Mouse (Mus musculus) lung, postnatal 0 days (tissue): ENCODE results near the gene Foxk2. TPM values are rescaled to one million over a fixed set of nuclear protein-coding genes. Genes with fewer than 3 reads are reported as not detected.
A peak's percentile ranks its signal among the peaks of the same experiment; 100 is the strongest.

Source experiments
- ATAC-seq: fragments of 200-750 bp; cut with Nextera tagmentation; 2 replicates; pipeline ENCODE4 v1.8.0; 2017; ENCODE audit warnings: moderate library complexity
- DNase-seq: peaks from one replicate; pipeline ENCODE4 v3.0.0-alpha.2; 2016; ENCODE audit warnings: low spot score
- H3K27ac ChIP-seq: fragments of 300-500 bp; sonication (generic); 2 replicates; pipeline ENCODE4 v1.5.1; 2014; ENCODE audit warnings: antibody characterized with exemption, mild to moderate bottlenecking, low read length, mixed read lengths
- H3K27me3 ChIP-seq: fragments of 300-500 bp; sonication (generic); replicated peaks from 2 replicates; pipeline ENCODE4 v1.6.1; 2014; ENCODE audit warnings: low read length, mixed read lengths; ENCODE audit not compliant: insufficient read depth
- H3K36me3 ChIP-seq: fragments of 300-500 bp; sonication (generic); 2 replicates; pipeline ENCODE4 v1.6.1; 2014; ENCODE audit warnings: low read length, mixed read lengths; ENCODE audit not compliant: insufficient read depth
- H3K4me1 ChIP-seq: fragments of 300-500 bp; sonication (generic); 2 replicates; pipeline ENCODE4 v1.6.1; 2014; ENCODE audit warnings: antibody characterized with exemption, low read depth, low read length, mixed read lengths; ENCODE audit not compliant: insufficient read depth
- H3K4me2 ChIP-seq: fragments of 300-500 bp; sonication (generic); replicated peaks from 2 replicates; pipeline ENCODE4 v1.6.1; 2014; ENCODE audit warnings: low read depth, mild to moderate bottlenecking, low read length, moderate library complexity, mixed read lengths
- H3K4me3 ChIP-seq: fragments of 300-500 bp; sonication (generic); 2 replicates; pipeline ENCODE4 v1.5.1; 2014; ENCODE audit warnings: low read depth, low read length
- H3K9ac ChIP-seq: fragments of 300-500 bp; sonication (generic); replicated peaks from 2 replicates; pipeline ENCODE4 v1.6.1; 2014; ENCODE audit warnings: low read depth, mild to moderate bottlenecking
- H3K9me3 ChIP-seq: fragments of 300-500 bp; sonication (generic); 2 replicates; pipeline ENCODE4 v1.6.1; 2016; ENCODE audit warnings: low read length, mixed read lengths
- CTCF ChIP-seq: IDR thresholded peaks from 2 replicates; pipeline ENCODE4 v1.5.1; 2016; ENCODE audit warnings: antibody characterized with exemption, mild to moderate bottlenecking
- EP300 ChIP-seq: IDR thresholded peaks from 2 replicates; pipeline ENCODE4 v1.6.1; 2016; ENCODE audit warnings: antibody characterized with exemption, mild to moderate bottlenecking, control low read depth
- WGBS: fragments of 180-500 bp; shearing (Covaris S2); extraction: QIAGEN DNeasy Blood & Tissue Kit; methylation state at CpG from one replicate; pipeline ENCODE4 v1.1.7; 2014; 5-methylcytosine and 5-hydroxymethylcytosine counted together
- polyA plus RNA-seq: library from polyadenylated mRNA; unstranded; fragments of >200 nt; fragmentation: Nextera tagmentation; extraction: Ambion mirVana; gene quantifications from 2 replicates; pipeline ENCODE4 v1.2.1, GENCODE M21; 2015

Gene Foxk2
- polyA plus RNA-seq, 1 experiment from 2014 or later, result 4.0 TPM

DNA sequence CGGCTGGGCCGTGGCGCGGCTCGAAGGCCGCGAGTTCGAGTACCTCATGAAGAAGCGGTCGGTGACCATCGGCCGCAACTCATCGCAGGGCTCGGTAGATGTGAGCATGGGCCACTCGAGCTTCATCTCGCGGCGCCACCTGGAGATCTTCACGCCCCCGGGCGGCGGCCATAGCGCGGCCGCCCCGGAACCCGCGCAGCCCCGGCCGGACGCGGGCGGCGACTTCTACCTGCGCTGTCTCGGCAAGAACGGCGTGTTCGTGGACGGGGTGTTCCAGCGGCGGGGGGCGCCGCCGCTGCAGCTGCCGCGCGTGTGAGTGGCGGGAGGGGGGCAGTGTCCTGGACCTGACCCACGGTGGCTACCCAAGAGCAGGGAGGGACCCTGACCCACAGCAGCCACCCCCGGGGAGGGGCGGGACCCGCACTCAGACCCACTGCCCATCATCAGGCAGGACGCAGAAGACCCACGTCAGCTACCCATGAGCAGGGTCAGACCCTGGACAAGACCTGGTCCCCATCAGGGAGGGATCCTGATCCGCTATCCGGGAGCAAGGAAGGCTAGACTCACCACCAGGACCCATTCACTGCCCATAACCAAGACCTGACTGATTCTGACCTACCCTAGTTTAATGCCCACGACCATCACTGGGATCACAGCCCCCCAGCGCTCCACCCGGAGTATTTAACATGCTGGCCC is 569 bp downstream of the Foxk2 start:
- H3K36me3 ChIP-seq, result peaks cover 2% of the 10 kb centered on the region; the same call in 1 of the 2 replicates
- peak overlapping the region; percentile 94 for H3K4me3 ChIP-seq
- H3K9ac ChIP-seq, result peak overlapping the region; percentile 90
- no peaks in the 10 kb centered on the region for H3K9me3 ChIP-seq
- no peaks in the 10 kb centered on the region for H3K27me3 ChIP-seq
- TF ChIP-seq EP300, result no peak
- peak; percentile 3; the same call in 1 of the 2 replicates for TF ChIP-seq CTCF
- H3K27ac ChIP-seq, result peak overlapping the region; percentile 88
- peaks cover 7% of the 10 kb centered on the region; the same call in 1 of the 2 replicates for H3K4me1 ChIP-seq
- WGBS, result under 1% methylated on average over 30 of the region's 60 CpGs
- ATAC-seq (peak; percentile 32), DNase-seq (peak; percentile 39)
- H3K4me2 ChIP-seq, result peak overlapping the region; percentile 93

GRCm38 (mm10) chr11:121261074-121261473 is 1.3 kb downstream of the Foxk2 start:
- no peak overlapping the region for H3K27ac ChIP-seq
- 37% methylated on average over 2 of the region's 2 CpGs for WGBS
- H3K4me3 ChIP-seq, result peak overlapping the region; percentile 94
- no peaks in the 10 kb centered on the region for H3K27me3 ChIP-seq
- H3K4me1 ChIP-seq, result peaks cover 7% of the 10 kb centered on the region; the same call in 1 of the 2 replicates
- peak overlapping the region; percentile 90 for H3K9ac ChIP-seq
- TF ChIP-seq CTCF (no peak), EP300 (no peak)
- H3K36me3 ChIP-seq, result no peaks in the 10 kb centered on the region
- no peaks in the 10 kb centered on the region for H3K9me3 ChIP-seq
- peak overlapping the region; percentile 93 for H3K4me2 ChIP-seq
- ATAC-seq (no peak), DNase-seq (no peak)

- 84% methylated on average over 8 of the region's 8 CpGs for WGBS
- TF ChIP-seq CTCF (no peak), EP300 (no peak)
- Histone ChIP-seq H3K4me1 (no peaks in the 10 kb centered on the region; the same call in 1 of the 2 replicates), H3K27me3 (no peaks in the 10 kb centered on the region), H3K9ac (no peak overlapping the region), H3K4me3 (no peak overlapping the region), H3K4me2 (no peak overlapping the region), H3K36me3 (no peaks in the 10 kb centered on the region), H3K9me3 (no peaks in the 10 kb centered on the region), H3K27ac (no peak overlapping the region)
- DNase-seq, result no peak
- no peak for ATAC-seq
Measured at GRCm38 (mm10) chr11:121277516-121277915, 17.7 kb downstream of the Foxk2 start.

GRCm38 (mm10) chr11:121278011-121278410 is 18.2 kb downstream of the Foxk2 start:
- no peak for DNase-seq
- ATAC-seq, result no peak
- no peak overlapping the region for H3K4me3 ChIP-seq
- TF ChIP-seq EP300 (no peak), CTCF (no peak)
- no peaks in the 10 kb centered on the region for H3K36me3 ChIP-seq
- no peaks in the 10 kb centered on the region for H3K27me3 ChIP-seq
- no peaks in the 10 kb centered on the region for H3K9me3 ChIP-seq
- no peak overlapping the region for H3K9ac ChIP-seq
- no peak overlapping the region for H3K27ac ChIP-seq
- WGBS, result 78% methylated on average over 3 of the region's 3 CpGs
- no peaks in the 10 kb centered on the region; the same call in 1 of the 2 replicates for H3K4me1 ChIP-seq
- H3K4me2 ChIP-seq, result no peak overlapping the region

DNA sequence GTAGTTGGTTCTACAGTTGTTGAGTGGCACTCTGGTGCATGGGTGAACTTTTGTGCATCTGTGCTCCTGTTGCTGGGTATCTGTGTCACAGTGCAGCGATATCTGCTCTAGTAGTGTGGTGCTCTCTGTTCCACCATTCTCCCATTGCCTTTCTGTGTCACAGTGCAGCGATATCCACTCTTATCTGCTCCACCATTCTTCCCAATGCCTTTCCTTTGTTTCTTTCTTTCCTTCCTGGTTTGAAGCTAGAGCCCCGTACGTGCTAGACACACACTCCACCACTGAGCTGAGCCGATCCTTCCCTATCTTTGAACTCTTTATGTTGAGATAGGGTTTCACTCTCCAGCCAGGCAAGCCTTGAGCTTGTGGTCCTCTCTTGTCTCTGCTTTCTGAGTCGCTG is 23.1 kb downstream of the Foxk2 start:
- Histone ChIP-seq H3K4me3 (no peak overlapping the region), H3K4me1 (no peaks in the 10 kb centered on the region; the same call in 1 of the 2 replicates), H3K27me3 (no peaks in the 10 kb centered on the region), H3K36me3 (peaks cover 10% of the 10 kb centered on the region; the same call in 1 of the 2 replicates), H3K27ac (no peak overlapping the region), H3K9me3 (no peaks in the 10 kb centered on the region), H3K9ac (no peak overlapping the region), H3K4me2 (0 out of 2 replicates have a peak overlapping the region, but pooled peaks have one; percentile 6)
- TF ChIP-seq EP300 (no peak), CTCF (no peak)
- WGBS, result 59% methylated on average over 6 of the region's 6 CpGs
- ATAC-seq (no peak), DNase-seq (no peak)

DNA sequence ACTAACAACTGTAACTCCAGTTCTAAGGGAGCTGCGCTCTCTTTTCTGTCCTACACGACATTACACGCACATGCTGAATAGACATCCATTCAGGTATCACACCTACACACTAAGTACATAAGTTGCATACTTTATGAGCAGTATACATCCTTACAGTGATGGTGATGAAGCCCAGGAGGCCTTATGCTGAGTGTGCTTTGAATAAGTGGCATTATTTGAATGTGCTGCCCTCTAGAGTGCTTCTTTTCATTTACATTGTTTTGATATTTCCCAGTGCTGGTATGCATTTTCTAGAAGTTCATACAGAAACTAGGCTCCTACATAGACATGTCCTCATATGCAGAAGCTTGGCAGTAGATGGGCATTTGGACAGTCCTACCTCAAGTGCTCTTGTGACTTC is 30.1 kb downstream of the Foxk2 start:
- DNase-seq, result peak; percentile 23
- H3K27ac ChIP-seq, result no peak overlapping the region
- H3K4me1 ChIP-seq, result no peaks in the 10 kb centered on the region
- peaks cover 29% of the 10 kb centered on the region; the same call in 1 of the 2 replicates for H3K36me3 ChIP-seq
- no peak overlapping the region for H3K9ac ChIP-seq
- TF ChIP-seq CTCF (peak; percentile 54), EP300 (no peak)
- ATAC-seq, result no peak
- H3K4me2 ChIP-seq, result no peak overlapping the region
- H3K9me3 ChIP-seq, result no peaks in the 10 kb centered on the region
- 91% methylated on average over 3 of the region's 3 CpGs for WGBS
- no peaks in the 10 kb centered on the region for H3K27me3 ChIP-seq
- H3K4me3 ChIP-seq, result no peak overlapping the region
